Mouse (Mus musculus) heart, adult 2 months (tissue): ENCODE results near the gene Nipa2. TPM values are rescaled to one million over a fixed set of nuclear protein-coding genes. Genes with fewer than 3 reads are reported as not detected.

ENCODE experiments used
- DNase-seq, 2 experiments: peaks; one replicate each; pipeline ENCODE4 v3.0.0; 2021
- H3K27ac ChIP-seq: fragments of 200-600 bp; 2 replicates; pipeline ENCODE4 v1.8.1; 2022
- H3K27me3 ChIP-seq: fragments of 200-500 bp; 2 replicates; pipeline ENCODE4 v1.6.1; 2012; ENCODE audit warnings: mild to moderate bottlenecking, low read length, inconsistent platforms, mixed read lengths; ENCODE audit not compliant: control insufficient read depth, insufficient read depth
- H3K36me3 ChIP-seq: fragments of 200-500 bp; 2 replicates; pipeline ENCODE4 v1.6.1; 2012; ENCODE audit warnings: low read length, inconsistent platforms; ENCODE audit not compliant: control insufficient read depth, insufficient read depth
- H3K4me1 ChIP-seq: fragments of 200-500 bp; 2 replicates; pipeline ENCODE4 v1.6.1; 2011; ENCODE audit warnings: low read length; ENCODE audit not compliant: control insufficient read depth, insufficient read depth
- H3K4me3 ChIP-seq: fragments of 200-600 bp; 2 replicates; pipeline ENCODE4 v1.8.1; 2022
- H3K79me2 ChIP-seq: fragments of 200-500 bp; replicated peaks from 2 replicates; pipeline ENCODE4 v1.6.1; 2012; ENCODE audit warnings: mild to moderate bottlenecking, inconsistent platforms, low read length, moderate library complexity, mixed read lengths; ENCODE audit not compliant: control insufficient read depth, insufficient read depth
- H3K9ac ChIP-seq: fragments of 200-500 bp; 2 replicates; pipeline ENCODE4 v1.6.1; 2012; ENCODE audit warnings: low read depth, mild to moderate bottlenecking, control low read depth, inconsistent platforms, low read length, mixed read lengths
- CTCF ChIP-seq: fragments of 200-600 bp; IDR thresholded peaks from 2 replicates; pipeline ENCODE4 v1.8.1; 2022; ENCODE audit warnings: antibody characterized with exemption, mild to moderate bottlenecking, moderate library complexity
- EP300 ChIP-seq: fragments of 200-500 bp; IDR thresholded peaks from 2 replicates; pipeline ENCODE4 v1.6.1; 2011; ENCODE audit warnings: low read depth, low read length, control low read depth; ENCODE audit not compliant: insufficient read depth
- POLR2A ChIP-seq: fragments of 200-500 bp; IDR thresholded peaks from 2 replicates; pipeline ENCODE4 v1.6.1; 2011; ENCODE audit warnings: mild to moderate bottlenecking, low read depth, low read length, control low read depth; ENCODE audit not compliant: insufficient read depth
- WGBS: fragments of 180-500 bp; shearing (Covaris S2); methylation state at CpG from one replicate; pipeline ENCODE4 v1.1.7; 2018; 5-methylcytosine and 5-hydroxymethylcytosine counted together
- intact Hi-C: fragments of 180-260 bp; cut with DNase I; formaldehyde crosslinking; loops from one replicate; pipeline ENCODE4 v1.15.1; 2025
- polyA plus RNA-seq: library from polyadenylated mRNA; depleted of rRNA; stranded (reverse); fragments of >200 nt; gene quantifications from 2 replicates; pipeline ENCODE4 v1.2.3, GENCODE M21; 2012
- total RNA-seq, 2 experiments: library from RNA; stranded (reverse); gene quantifications; 2 replicates each; pipeline ENCODE4 v1.2.3; 2021

The Nipa2 gene
- total and polyA plus RNA-seq, 3 experiments = 6.9 to 39.4 (median 37.7) TPM

GRCm38 (mm10) chr7:55991858-55992257 lies 29.6 kb upstream of the Nipa2 start:
- Histone ChIP-seq H3K79me2 (no peaks in the 10 kb centered on the region), H3K4me3 (no peak overlapping the region), H3K4me1 (no peaks in the 10 kb centered on the region), H3K9ac (no peak overlapping the region), H3K27me3 (no peaks in the 10 kb centered on the region), H3K27ac (no peak overlapping the region), H3K36me3 (no peaks in the 10 kb centered on the region)
- intact Hi-C loops = no loop called here
- 83% methylated on average over 7 of the region's 7 CpGs for WGBS
- TF ChIP-seq CTCF (no peak), POLR2A (no peak), EP300 (no peak)
- no peak for DNase-seq

GRCm38 (mm10) chr7:55991129-55991528 lies 28.9 kb upstream of the Nipa2 start:
- DNase-seq = no peak
- TF ChIP-seq CTCF (no peak), POLR2A (no peak), EP300 (no peak)
- H3K36me3 ChIP-seq = no peaks in the 10 kb centered on the region
- no peak overlapping the region for H3K9ac ChIP-seq
- H3K4me1 ChIP-seq = no peaks in the 10 kb centered on the region; the same call in 1 of the 2 replicates
- 96% methylated on average over 3 of the region's 3 CpGs for WGBS
- intact Hi-C loops = no loop called here
- H3K79me2 ChIP-seq = no peaks in the 10 kb centered on the region
- H3K27me3 ChIP-seq = no peaks in the 10 kb centered on the region
- no peak overlapping the region for H3K27ac ChIP-seq
- H3K4me3 ChIP-seq = no peak overlapping the region

- Histone ChIP-seq H3K4me3 (no peak overlapping the region), H3K9ac (no peak overlapping the region), H3K36me3 (no peaks in the 10 kb centered on the region), H3K27ac (no peak overlapping the region), H3K79me2 (no peaks in the 10 kb centered on the region), H3K27me3 (no peaks in the 10 kb centered on the region), H3K4me1 (no peaks in the 10 kb centered on the region; the same call in 1 of the 2 replicates)
- intact Hi-C loops = loop anchor here (2.0 kb wide), 1 partner anchor 56 kb away; no protein-coding TSS in a partner anchor
- peak; percentile 63 to 75 for DNase-seq
- TF ChIP-seq CTCF = peak; percentile 85
- no peak for TF ChIP-seq POLR2A
- 0 out of 2 replicates have a peak, but pooled peaks have one; percentile 22 for TF ChIP-seq EP300
- 25% methylated on average over 13 of the region's 13 CpGs for WGBS
Measured at GRCm38 (mm10) chr7:55986526-55987214, 24.4 kb upstream of the Nipa2 start.

- H3K27ac ChIP-seq = no peak overlapping the region
- WGBS = 81% methylated on average over 4 of the region's 4 CpGs
- H3K79me2 ChIP-seq = no peaks in the 10 kb centered on the region
- no peaks in the 10 kb centered on the region for H3K27me3 ChIP-seq
- H3K9ac ChIP-seq = no peak overlapping the region
- DNase-seq = no peak
- no peaks in the 10 kb centered on the region; the same call in 1 of the 2 replicates for H3K4me1 ChIP-seq
- no peak overlapping the region for H3K4me3 ChIP-seq
- no peaks in the 10 kb centered on the region for H3K36me3 ChIP-seq
- no peak for TF ChIP-seq EP300
- TF ChIP-seq CTCF = no peak
- TF ChIP-seq POLR2A = no peak
- intact Hi-C loops = no loop called here
Measured at GRCm38 (mm10) chr7:55984754-55985153, 22.5 kb upstream of the Nipa2 start.

GRCm38 (mm10) chr7:55983107-55983506 lies 20.8 kb upstream of the Nipa2 start:
- Histone ChIP-seq H3K9ac (no peak overlapping the region), H3K27ac (no peak overlapping the region), H3K4me3 (no peak overlapping the region), H3K79me2 (no peaks in the 10 kb centered on the region), H3K36me3 (no peaks in the 10 kb centered on the region), H3K27me3 (no peaks in the 10 kb centered on the region), H3K4me1 (no peaks in the 10 kb centered on the region; the same call in 1 of the 2 replicates)
- TF ChIP-seq CTCF (no peak), EP300 (no peak), POLR2A (no peak)
- intact Hi-C loops = no loop called here
- DNase-seq = no peak
- 93% methylated on average over 5 of the region's 5 CpGs for WGBS

- no peak for DNase-seq
- Histone ChIP-seq H3K36me3 (no peaks in the 10 kb centered on the region), H3K9ac (no peak overlapping the region), H3K27me3 (no peaks in the 10 kb centered on the region), H3K4me1 (no peaks in the 10 kb centered on the region; the same call in 1 of the 2 replicates), H3K79me2 (no peaks in the 10 kb centered on the region), H3K27ac (no peak overlapping the region), H3K4me3 (no peak overlapping the region)
- WGBS = 70% methylated on average over 10 of the region's 10 CpGs
- intact Hi-C loops = no loop called here
- TF ChIP-seq POLR2A (no peak), EP300 (no peak), CTCF (no peak)
Measured at GRCm38 (mm10) chr7:55982010-55982700, 19.9 kb upstream of the Nipa2 start.
